Comparison of ENCODE assay signal across 8 mouse cellular contexts in genomic region chr4:130804771-130805361, GRCm38 (mm10). TPM values are rescaled to one million over a fixed set of nuclear protein-coding genes. Genes with fewer than 3 reads are reported as not detected.
DNase-seq lines count a peak whose midpoint lies in the region; ATAC-seq lines count a peak whose summit lies in the region.

No protein-coding gene starts in this region.

- H3K4me1 ChIP-seq in forebrain, embryonic 12.5 days = peaks cover 60% of the 10 kb centered on the region
- H3K4me1 ChIP-seq in hindbrain, embryonic 16.5 days (ENCODE audit: control insufficient read depth, insufficient read depth, low read depth, low read length) = peaks cover 57% of the 10 kb centered on the region
- H3K4me1 ChIP-seq in midbrain, embryonic 15.5 days = peaks cover 66% of the 10 kb centered on the region
- H3K4me1 ChIP-seq in kidney, embryonic 15.5 days = peaks cover 44% of the 10 kb centered on the region

- no peak overlapping the region for H3K4me3 ChIP-seq in forebrain, embryonic 12.5 days (replicated peaks)
- H3K4me3 ChIP-seq in hindbrain, embryonic 16.5 days (ENCODE audit: low read length) = no peak overlapping the region
- H3K4me3 ChIP-seq in midbrain, embryonic 15.5 days = no peak overlapping the region
- no peak overlapping the region for H3K4me3 ChIP-seq in kidney, embryonic 15.5 days (replicated peaks)

- ATAC-seq in forebrain, embryonic 12.5 days (ENCODE audit: low FRiP score) = peak; percentile 63
- ATAC-seq in hindbrain, embryonic 16.5 days = peak; percentile 82
- peak; percentile 70 for ATAC-seq in midbrain, embryonic 15.5 days (replicated peaks)
- ATAC-seq in kidney, embryonic 15.5 days (replicated peaks; ENCODE audit: low FRiP score) = no peak
- ATAC-seq in megakaryocyte, adult 5-6 weeks (ENCODE audit: poor library complexity, severe bottlenecking) = no peak

- H3K4me2 ChIP-seq in forebrain, embryonic 12.5 days = no peak overlapping the region
- peak overlapping the region; percentile 11; the same call in 1 of the 2 replicates for H3K4me2 ChIP-seq in hindbrain, embryonic 16.5 days (ENCODE audit: low read length)
- H3K4me2 ChIP-seq in midbrain, embryonic 15.5 days = no peak overlapping the region
- no peak overlapping the region for H3K4me2 ChIP-seq in kidney, embryonic 15.5 days

- H3K36me3 ChIP-seq in forebrain, embryonic 12.5 days (replicated peaks) = no peaks in the 10 kb centered on the region
- no peaks in the 10 kb centered on the region for H3K36me3 ChIP-seq in hindbrain, embryonic 16.5 days (ENCODE audit: control insufficient read depth, insufficient read depth, low read length)
- no peaks in the 10 kb centered on the region for H3K36me3 ChIP-seq in midbrain, embryonic 15.5 days (replicated peaks)
- no peaks in the 10 kb centered on the region for H3K36me3 ChIP-seq in kidney, embryonic 15.5 days

- H3K9me3 ChIP-seq in forebrain, embryonic 12.5 days = no peaks in the 10 kb centered on the region
- no peaks in the 10 kb centered on the region for H3K9me3 ChIP-seq in hindbrain, embryonic 16.5 days (ENCODE audit: control insufficient read depth, low read length)
- H3K9me3 ChIP-seq in midbrain, embryonic 15.5 days = no peaks in the 10 kb centered on the region
- no peaks in the 10 kb centered on the region for H3K9me3 ChIP-seq in kidney, embryonic 15.5 days (replicated peaks)

- peaks cover 5% of the 10 kb centered on the region; the same call in 1 of the 2 replicates for H3K27me3 ChIP-seq in forebrain, embryonic 12.5 days
- no peaks in the 10 kb centered on the region for H3K27me3 ChIP-seq in hindbrain, embryonic 16.5 days (replicated peaks; ENCODE audit: control insufficient read depth, insufficient read depth, low read length)
- no peaks in the 10 kb centered on the region for H3K27me3 ChIP-seq in midbrain, embryonic 15.5 days (replicated peaks)
- no peaks in the 10 kb centered on the region for H3K27me3 ChIP-seq in kidney, embryonic 15.5 days

- H3K27ac ChIP-seq in forebrain, embryonic 12.5 days = peak overlapping the region; percentile 83
- H3K27ac ChIP-seq in hindbrain, embryonic 16.5 days (ENCODE audit: low read depth, low read length) = peak overlapping the region; percentile 84
- H3K27ac ChIP-seq in midbrain, embryonic 15.5 days = peak overlapping the region; percentile 77
- no peak overlapping the region for H3K27ac ChIP-seq in kidney, embryonic 15.5 days

- peak; percentile 90 for DNase-seq in Muller cell, postnatal 12 days (ENCODE audit: inconsistent ontology term)
- DNase-seq in adrenal gland, postnatal 25 days = peak; percentile 60
- DNase-seq in kidney, postnatal 10 days = no peak

- 51% methylated on average over 7 of the region's 7 CpGs for WGBS in forebrain, embryonic 12.5 days
- WGBS in hindbrain, embryonic 16.5 days = 23% methylated on average over 7 of the region's 7 CpGs
- WGBS in midbrain, embryonic 15.5 days = 25% methylated on average over 7 of the region's 7 CpGs
- WGBS in kidney, embryonic 15.5 days = 72% methylated on average over 7 of the region's 7 CpGs

- H3K9ac ChIP-seq in forebrain, embryonic 12.5 days = no peak overlapping the region
- H3K9ac ChIP-seq in hindbrain, embryonic 16.5 days (ENCODE audit: low read depth, low read length) = no peak overlapping the region
- no peak overlapping the region for H3K9ac ChIP-seq in midbrain, embryonic 15.5 days
- H3K9ac ChIP-seq in kidney, embryonic 15.5 days = no peak overlapping the region

RNA-seq across cellular contexts. Expression of gene Sdc3, which starts 12.5 kb away (rescaled TPM):
- 425 and 496 TPM in 2 replicates for total RNA-seq in adrenal gland, postnatal 25 days (2021)
- 37.4 and 44.3 TPM in 2 replicates for polyA plus RNA-seq in forebrain, embryonic 12.5 days (2016; fragmentation: Nextera tagmentation; extraction: Ambion mirVana)
- polyA plus RNA-seq in hindbrain, embryonic 16.5 days (2015; fragmentation: Nextera tagmentation; extraction: Ambion mirVana) = 151 and 187 TPM in 2 replicates
- polyA plus RNA-seq in midbrain, embryonic 15.5 days (2015; fragmentation: Nextera tagmentation; extraction: Ambion mirVana) = 180 and 186 TPM in 2 replicates
- polyA plus RNA-seq in kidney, embryonic 15.5 days (2015; fragmentation: Nextera tagmentation; extraction: Ambion mirVana) = 22.3 and 26.5 TPM in 2 replicates
- 22.6 and 31.3 TPM in 2 replicates for total RNA-seq in megakaryocyte, adult 5-6 weeks (2015)
- total RNA-seq in megakaryocyte, adult 5-6 weeks (2017) = 13.6 and 20.2 TPM in 2 replicates

Comparison
In these comparisons a context has a peak if more than half of its experiments do, and no peak if none do; other contexts are left out.
1. ATAC-seq: peak in forebrain, embryonic 12.5 days (single experiment), hindbrain, embryonic 16.5 days (single experiment) and midbrain, embryonic 15.5 days (single experiment); none in kidney, embryonic 15.5 days (single experiment) and megakaryocyte, adult 5-6 weeks (single experiment).